Mouse (Mus musculus): ENCODE results near the gene Mgat4a. TPM values are rescaled to one million over a fixed set of nuclear protein-coding genes. Genes with fewer than 3 reads are reported as not detected.
"Not testable (repeated sequence)": the region's sequence is repeated elsewhere in the genome, so short reads cannot be mapped to it uniquely, and the experiment has no call there.

The Mgat4a gene
- polyA plus RNA-seq, 1 experiment from 2014 or later = 5.0 TPM

- H3K27ac ChIP-seq = no peak overlapping the region
- no peaks in the 10 kb centered on the region for H3K27me3 ChIP-seq
- no peak overlapping the region for H3K4me3 ChIP-seq (replicated peaks)
- H3K4me2 ChIP-seq = no peak overlapping the region
- no peak for ATAC-seq (ENCODE audit: low FRiP score)
- H3K4me1 ChIP-seq = no peaks in the 10 kb centered on the region; the same call in 1 of the 2 replicates
- H3K9ac ChIP-seq = no peak overlapping the region
- H3K36me3 ChIP-seq (replicated peaks) = no peaks in the 10 kb centered on the region
- 74% methylated on average over 4 of the region's 4 CpGs for WGBS
- no peaks in the 10 kb centered on the region for H3K9me3 ChIP-seq
Observed at GRCm38 (mm10) chr1:37503656-37504055, 37.2 kb downstream of the Mgat4a start.

DNA sequence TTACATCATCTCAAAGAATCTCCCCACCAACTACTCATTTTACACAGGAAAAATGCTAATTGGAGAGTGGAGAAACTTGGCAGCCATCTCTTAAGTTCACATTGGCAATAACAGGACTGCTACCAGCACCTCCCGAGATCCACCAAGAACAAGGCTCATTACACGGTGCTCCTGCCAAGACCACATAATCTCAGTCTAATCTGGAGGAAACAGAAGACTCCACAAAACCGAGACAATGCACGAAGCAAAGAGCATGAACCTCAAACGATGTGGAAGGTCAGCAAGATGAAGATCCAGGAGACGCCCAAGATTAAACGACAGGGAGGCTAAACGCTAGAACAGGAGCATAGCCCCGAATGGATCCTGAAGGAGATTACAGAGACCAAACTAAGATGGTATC lies 38.5 kb downstream of the Mgat4a start:
- H3K9me3 ChIP-seq = no peaks in the 10 kb centered on the region
- H3K4me3 ChIP-seq (replicated peaks) = no peak overlapping the region
- no peak for ATAC-seq (ENCODE audit: low FRiP score)
- no peaks in the 10 kb centered on the region for H3K36me3 ChIP-seq (replicated peaks)
- H3K4me2 ChIP-seq = no peak overlapping the region
- no peaks in the 10 kb centered on the region; the same call in 1 of the 2 replicates for H3K4me1 ChIP-seq
- no peak overlapping the region for H3K9ac ChIP-seq
- no peaks in the 10 kb centered on the region for H3K27me3 ChIP-seq
- no peak overlapping the region for H3K27ac ChIP-seq
- WGBS = 90% methylated on average over 9 of the region's 9 CpGs

DNA sequence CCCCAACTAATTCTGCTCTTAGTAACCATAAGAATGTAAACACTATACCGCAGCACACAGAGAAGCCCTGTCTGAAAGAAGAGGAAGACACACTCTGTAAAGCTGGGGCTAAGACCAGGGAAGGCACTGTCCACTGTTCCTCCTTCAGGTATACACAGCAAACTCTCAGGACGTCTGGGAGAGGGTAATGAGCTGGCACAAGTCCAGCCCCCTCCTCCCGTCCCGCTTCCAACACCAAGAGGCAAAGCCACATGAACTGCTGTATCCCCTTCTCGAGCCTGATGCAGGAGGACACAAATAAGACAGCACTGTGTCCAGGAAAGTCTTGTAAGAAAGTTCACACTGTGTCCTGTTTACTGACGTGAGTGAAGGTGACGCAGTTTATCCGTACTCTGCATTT lies 40.1 kb downstream of the Mgat4a start:
- Histone ChIP-seq H3K27ac (no peak overlapping the region), H3K4me2 (no peak overlapping the region), H3K27me3 (no peaks in the 10 kb centered on the region), H3K36me3 (replicated peaks) (no peaks in the 10 kb centered on the region), H3K9me3 (no peaks in the 10 kb centered on the region), H3K9ac (no peak overlapping the region), H3K4me1 (no peaks in the 10 kb centered on the region; the same call in 1 of the 2 replicates), H3K4me3 (replicated peaks) (no peak overlapping the region)
- 73% methylated on average over 8 of the region's 8 CpGs for WGBS
- no peak for ATAC-seq (ENCODE audit: low FRiP score)

- not testable (repeated sequence) for H3K27ac ChIP-seq; ATAC-seq (ENCODE audit: low FRiP score); H3K27me3 ChIP-seq; H3K36me3 ChIP-seq (replicated peaks); H3K4me1 ChIP-seq; H3K4me3 ChIP-seq (replicated peaks); H3K9me3 ChIP-seq; H3K4me2 ChIP-seq; H3K9ac ChIP-seq
- WGBS = 92% methylated on average over 1 of the region's 1 CpGs
Observed at GRCm38 (mm10) chr1:37499395-37499794, 41.4 kb downstream of the Mgat4a start.

DNA sequence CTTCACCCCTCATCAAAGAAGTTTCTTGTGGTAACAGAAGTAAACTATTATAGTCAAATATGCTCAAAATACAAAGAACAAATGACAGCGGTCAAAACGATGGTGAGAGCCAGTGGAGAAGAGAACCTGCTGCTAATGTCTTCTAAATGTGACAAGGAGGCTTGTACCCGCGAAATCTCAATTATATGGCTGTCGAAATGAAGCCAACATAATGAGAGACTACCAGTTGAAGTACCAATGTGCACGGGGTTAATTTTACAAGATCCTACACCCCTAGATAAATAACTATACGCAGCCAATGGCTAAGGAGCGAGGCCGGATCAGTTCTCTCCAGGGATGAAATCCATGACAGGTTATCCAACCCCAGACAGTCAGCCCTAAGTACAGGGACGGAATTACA lies 41.9 kb downstream of the Mgat4a start:
- ATAC-seq (ENCODE audit: low FRiP score) = no peak
- WGBS = 66% methylated on average over 10 of the region's 10 CpGs
- Histone ChIP-seq H3K9ac (no peak overlapping the region), H3K27me3 (no peaks in the 10 kb centered on the region), H3K9me3 (no peaks in the 10 kb centered on the region), H3K27ac (no peak overlapping the region), H3K4me1 (no peaks in the 10 kb centered on the region; the same call in 1 of the 2 replicates), H3K4me2 (no peak overlapping the region), H3K4me3 (replicated peaks) (no peak overlapping the region), H3K36me3 (replicated peaks) (no peaks in the 10 kb centered on the region)

GRCm38 (mm10) chr1:37496591-37497280 lies 44.1 kb downstream of the Mgat4a start:
- no peaks in the 10 kb centered on the region for H3K27me3 ChIP-seq

DNA sequence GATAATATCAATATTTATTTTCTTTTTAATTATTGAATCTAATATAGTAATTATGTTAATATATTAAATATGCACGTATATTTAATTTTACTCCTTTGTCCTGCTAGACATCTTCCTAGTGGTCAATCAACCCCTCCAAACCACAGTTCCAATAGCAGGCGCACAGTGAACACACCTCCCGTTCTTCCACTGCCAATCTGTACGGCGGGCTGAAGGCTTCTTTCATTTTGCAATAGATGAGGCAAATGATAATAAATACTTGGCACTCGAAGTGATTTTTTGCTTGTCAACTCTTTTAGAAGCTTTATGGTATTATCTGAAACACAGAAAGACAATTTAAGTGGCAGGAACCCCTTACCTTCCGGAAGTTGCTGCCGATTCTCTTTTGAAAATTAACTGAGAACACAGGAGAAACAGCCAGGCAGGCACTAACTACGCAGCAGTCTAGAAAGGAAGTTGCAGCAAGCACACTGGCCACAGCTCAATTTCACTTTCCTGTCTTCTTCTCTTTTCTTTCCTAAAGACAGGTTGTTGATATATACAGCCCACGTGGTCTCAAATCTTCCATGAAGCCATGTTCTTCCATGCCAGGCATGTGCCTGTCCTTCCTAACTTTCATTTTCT lies 45.0 kb downstream of the Mgat4a start:
- H3K27ac ChIP-seq = no peak overlapping the region
- no peaks in the 10 kb centered on the region for H3K9me3 ChIP-seq
- H3K27me3 ChIP-seq = no peaks in the 10 kb centered on the region
- H3K9ac ChIP-seq = no peak overlapping the region
- H3K36me3 ChIP-seq (replicated peaks) = no peaks in the 10 kb centered on the region
- H3K4me3 ChIP-seq (replicated peaks) = no peak overlapping the region
- no peak for ATAC-seq (ENCODE audit: low FRiP score)
- no peak overlapping the region for H3K4me2 ChIP-seq
- H3K4me1 ChIP-seq = no peaks in the 10 kb centered on the region; the same call in 1 of the 2 replicates
- WGBS = 88% methylated on average over 10 of the region's 10 CpGs

More at GRCm38 (mm10) chr1:37496591-37497280, 44.1 kb downstream of the Mgat4a start:
- H3K27ac ChIP-seq = no peak overlapping the region
- no peaks in the 10 kb centered on the region for H3K36me3 ChIP-seq (replicated peaks)
- no peak overlapping the region for H3K4me3 ChIP-seq (replicated peaks)
- no peak overlapping the region for H3K4me2 ChIP-seq
- H3K4me1 ChIP-seq = no peaks in the 10 kb centered on the region; the same call in 1 of the 2 replicates
- H3K9me3 ChIP-seq = no peaks in the 10 kb centered on the region
- no peak for ATAC-seq (ENCODE audit: low FRiP score)
- 76% methylated on average over 11 of the region's 11 CpGs for WGBS
- no peak overlapping the region for H3K9ac ChIP-seq

GRCm38 (mm10) chr1:37495104-37495503 lies 45.7 kb downstream of the Mgat4a start:
- ATAC-seq (ENCODE audit: low FRiP score) = no peak
- Histone ChIP-seq H3K4me1 (no peaks in the 10 kb centered on the region; the same call in 1 of the 2 replicates), H3K9ac (no peak overlapping the region), H3K36me3 (replicated peaks) (no peaks in the 10 kb centered on the region), H3K27ac (no peak overlapping the region), H3K4me3 (replicated peaks) (no peak overlapping the region), H3K9me3 (no peaks in the 10 kb centered on the region), H3K4me2 (no peak overlapping the region), H3K27me3 (no peaks in the 10 kb centered on the region)
- 88% methylated on average over 3 of the region's 3 CpGs for WGBS

- Histone ChIP-seq H3K4me2 (no peak overlapping the region), H3K4me3 (replicated peaks) (no peak overlapping the region), H3K4me1 (no peaks in the 10 kb centered on the region), H3K27ac (no peak overlapping the region), H3K9me3 (no peaks in the 10 kb centered on the region), H3K9ac (no peak overlapping the region), H3K27me3 (no peaks in the 10 kb centered on the region), H3K36me3 (replicated peaks) (no peaks in the 10 kb centered on the region)
- 88% methylated on average over 7 of the region's 7 CpGs for WGBS
- no peak for ATAC-seq (ENCODE audit: low FRiP score)
Observed at GRCm38 (mm10) chr1:37491672-37492071, 49.1 kb downstream of the Mgat4a start.

- no peak overlapping the region for H3K9ac ChIP-seq
- no peaks in the 10 kb centered on the region for H3K27me3 ChIP-seq
- no peaks in the 10 kb centered on the region for H3K36me3 ChIP-seq (replicated peaks)
- no peak for ATAC-seq (ENCODE audit: low FRiP score)
- H3K4me3 ChIP-seq (replicated peaks) = no peak overlapping the region
- WGBS = 92% methylated on average over 5 of the region's 5 CpGs
- no peaks in the 10 kb centered on the region for H3K9me3 ChIP-seq
- no peak overlapping the region for H3K4me2 ChIP-seq
- no peak overlapping the region for H3K27ac ChIP-seq
- no peaks in the 10 kb centered on the region for H3K4me1 ChIP-seq
Observed at GRCm38 (mm10) chr1:37490691-37491212, 50.1 kb downstream of the Mgat4a start.

DNA sequence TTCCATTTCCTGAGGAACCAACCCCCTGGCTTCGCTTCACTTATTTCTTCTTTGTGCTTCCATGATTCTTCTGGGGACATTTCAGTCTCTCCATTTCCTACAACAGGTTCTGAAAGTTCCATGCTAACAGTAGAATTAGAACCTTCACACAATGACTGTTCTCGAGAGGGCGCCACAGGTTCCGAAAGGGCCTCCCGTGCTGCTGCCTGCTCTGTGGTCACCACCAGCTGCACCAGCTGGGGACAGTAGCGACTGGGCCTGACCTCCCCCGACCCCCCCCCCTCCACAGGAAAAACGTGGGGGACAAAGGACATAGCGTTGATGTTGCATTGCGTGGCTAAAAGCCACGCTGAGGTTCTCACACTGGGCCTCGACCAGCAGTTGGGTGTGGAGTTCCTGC lies 52.3 kb downstream of the Mgat4a start:
- Histone ChIP-seq H3K27me3 (no peaks in the 10 kb centered on the region), H3K27ac (no peak overlapping the region)
- ATAC-seq (ENCODE audit: low FRiP score) = no peak

GRCm38 (mm10) chr1:37486994-37487393 lies 53.8 kb downstream of the Mgat4a start:
- Histone ChIP-seq H3K4me3 (replicated peaks) (no peak overlapping the region), H3K27ac (no peak overlapping the region), H3K36me3 (replicated peaks) (no peaks in the 10 kb centered on the region), H3K9ac (no peak overlapping the region), H3K9me3 (no peaks in the 10 kb centered on the region), H3K4me2 (no peak overlapping the region), H3K4me1 (no peaks in the 10 kb centered on the region), H3K27me3 (no peaks in the 10 kb centered on the region)
- WGBS = 89% methylated on average over 3 of the region's 3 CpGs
- ATAC-seq (ENCODE audit: low FRiP score) = no peak

More for the DNA sequence above, 52.3 kb downstream of the Mgat4a start:
- no peaks in the 10 kb centered on the region for H3K4me1 ChIP-seq
- H3K4me2 ChIP-seq = no peak overlapping the region
- no peak overlapping the region for H3K4me3 ChIP-seq (replicated peaks)
- H3K9me3 ChIP-seq = no peaks in the 10 kb centered on the region
- H3K9ac ChIP-seq = no peak overlapping the region
- H3K36me3 ChIP-seq (replicated peaks) = no peaks in the 10 kb centered on the region
- WGBS = 87% methylated on average over 12 of the region's 12 CpGs

- no peaks in the 10 kb centered on the region for H3K36me3 ChIP-seq (replicated peaks)
- no peaks in the 10 kb centered on the region for H3K4me1 ChIP-seq
- H3K27me3 ChIP-seq = no peaks in the 10 kb centered on the region
- H3K27ac ChIP-seq = no peak overlapping the region
- no peak for ATAC-seq (ENCODE audit: low FRiP score)
- H3K4me2 ChIP-seq = no peak overlapping the region
- H3K4me3 ChIP-seq (replicated peaks) = no peak overlapping the region
- WGBS = 88% methylated on average over 1 of the region's 1 CpGs
- no peak overlapping the region for H3K9ac ChIP-seq
- no peaks in the 10 kb centered on the region for H3K9me3 ChIP-seq
Observed at GRCm38 (mm10) chr1:37486439-37486838, 54.4 kb downstream of the Mgat4a start.
